Mouse (Mus musculus): Measurements from ENCODE around the gene Aff3. TPM values are rescaled to one million over a fixed set of nuclear protein-coding genes. Genes with fewer than 3 reads are reported as not detected.

Aff3 gene
- total and polyA plus RNA-seq, 2 experiments from 2014 or later: 1.1 to 1.9 TPM

DNA sequence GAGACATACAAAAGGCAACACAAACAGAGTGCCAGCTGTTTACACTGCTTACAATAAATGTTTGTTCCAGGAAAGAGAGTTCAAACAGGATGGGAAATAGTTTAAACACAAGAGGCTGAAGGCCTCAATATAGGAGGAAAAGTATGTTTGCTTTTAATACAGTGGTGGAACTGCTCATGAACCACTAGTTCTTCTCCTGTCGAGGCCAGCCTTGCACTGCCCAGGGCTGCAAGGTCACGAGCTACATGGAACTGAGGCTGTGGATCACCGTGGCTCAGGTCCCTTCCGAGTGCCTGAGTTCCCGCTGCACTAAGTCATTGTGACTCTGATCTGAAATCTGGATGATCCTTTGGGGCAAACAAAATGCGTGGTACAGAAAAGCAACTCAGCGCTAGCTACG lies 73.6 kb downstream of the Aff3 start:
- ATAC-seq (ENCODE audit: insufficient read depth, low read depth) (no peak), DNase-seq (ENCODE audit: low spot score) (no peak)
- 71% methylated on average over 8 of the region's 8 CpGs for WGBS
- Histone ChIP-seq H3K4me3 (ENCODE audit: low read depth, low read length) (no peak overlapping the region), H3K4me1 (ENCODE audit: control insufficient read depth, insufficient read depth) (no peaks in the 10 kb centered on the region), H3K4me2 (ENCODE audit: low read depth, low read length) (no peak overlapping the region), H3K9me3 (replicated peaks; ENCODE audit: control insufficient read depth, low read length) (no peaks in the 10 kb centered on the region), H3K9ac (replicated peaks; ENCODE audit: low read depth, low read length) (no peak overlapping the region), H3K36me3 (replicated peaks; ENCODE audit: control insufficient read depth, insufficient read depth, low read length) (no peaks in the 10 kb centered on the region), H3K27ac (ENCODE audit: low read depth) (no peak overlapping the region), H3K27me3 (ENCODE audit: control insufficient read depth, insufficient read depth, low read length) (no peaks in the 10 kb centered on the region)
- TF ChIP-seq CTCF (IDR thresholded peaks at IDR 0.05; ENCODE audit: low read depth) (no peak), EP300 (IDR thresholded peaks at IDR 0.05; ENCODE audit: low read depth) (no peak)

DNA sequence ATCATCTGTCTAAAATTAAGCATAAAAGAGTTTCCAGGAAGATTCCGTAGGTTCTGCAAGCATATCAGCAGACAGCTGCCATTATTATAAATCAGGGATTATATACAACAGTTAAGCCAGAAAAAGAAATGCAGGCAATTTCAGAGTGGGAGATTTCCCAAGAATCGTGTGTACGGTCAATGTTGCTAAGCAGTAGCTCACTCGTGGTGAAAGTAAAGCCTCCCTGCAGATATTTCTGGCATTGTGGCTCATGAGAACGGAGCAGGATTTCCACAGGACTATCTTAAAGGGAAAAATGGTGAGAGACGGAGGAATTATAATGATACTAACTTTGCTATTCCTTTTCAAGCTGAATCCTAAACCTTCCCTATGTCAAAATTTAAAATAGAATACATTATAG lies 76.0 kb downstream of the Aff3 start:
- WGBS: 54% methylated on average over 6 of the region's 6 CpGs
- H3K27me3 ChIP-seq (ENCODE audit: control insufficient read depth, insufficient read depth, low read length): no peaks in the 10 kb centered on the region
- H3K4me3 ChIP-seq (ENCODE audit: low read depth, low read length): no peak overlapping the region
- TF ChIP-seq CTCF (IDR thresholded peaks at IDR 0.05; ENCODE audit: low read depth): no peak
- no peak for TF ChIP-seq EP300 (IDR thresholded peaks at IDR 0.05; ENCODE audit: low read depth)
- ATAC-seq (ENCODE audit: insufficient read depth, low read depth) (no peak), DNase-seq (ENCODE audit: low spot score) (no peak)
- no peaks in the 10 kb centered on the region for H3K4me1 ChIP-seq (ENCODE audit: control insufficient read depth, insufficient read depth)
- H3K9me3 ChIP-seq (replicated peaks; ENCODE audit: control insufficient read depth, low read length): no peaks in the 10 kb centered on the region
- H3K36me3 ChIP-seq (replicated peaks; ENCODE audit: control insufficient read depth, insufficient read depth, low read length): no peaks in the 10 kb centered on the region
- H3K9ac ChIP-seq (replicated peaks; ENCODE audit: low read depth, low read length): no peak overlapping the region
- H3K4me2 ChIP-seq (ENCODE audit: low read depth, low read length): no peak overlapping the region
- no peak overlapping the region for H3K27ac ChIP-seq (ENCODE audit: low read depth)

DNA sequence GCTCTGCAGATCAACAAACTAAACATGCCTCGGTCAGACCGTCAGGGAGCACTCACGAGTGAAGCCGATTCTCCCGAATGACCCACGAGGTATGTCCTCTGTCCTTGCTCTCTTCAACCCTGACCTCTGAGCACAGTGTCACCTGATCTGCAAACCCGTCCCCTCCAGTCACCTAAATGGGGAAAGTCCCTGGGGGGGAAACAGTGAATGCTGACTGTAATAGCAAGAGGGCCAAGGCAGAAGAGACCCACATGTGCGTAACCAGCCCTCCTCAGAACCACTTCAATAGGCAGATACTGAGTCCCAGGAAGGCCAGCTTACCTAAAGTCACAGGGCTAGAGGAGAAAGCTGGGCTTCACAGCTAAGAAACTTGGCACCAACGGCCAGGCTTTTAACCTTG lies 82.4 kb downstream of the Aff3 start:
- no peak overlapping the region for H3K9ac ChIP-seq (replicated peaks; ENCODE audit: low read depth, low read length)
- no peak overlapping the region for H3K4me2 ChIP-seq (ENCODE audit: low read depth, low read length)
- no peaks in the 10 kb centered on the region for H3K9me3 ChIP-seq (replicated peaks; ENCODE audit: control insufficient read depth, low read length)
- 73% methylated on average over 9 of the region's 9 CpGs for WGBS
- H3K36me3 ChIP-seq (replicated peaks; ENCODE audit: control insufficient read depth, insufficient read depth, low read length): no peaks in the 10 kb centered on the region
- no peak for ATAC-seq (ENCODE audit: insufficient read depth, low read depth)
- TF ChIP-seq EP300 (IDR thresholded peaks at IDR 0.05; ENCODE audit: low read depth) (no peak), CTCF (IDR thresholded peaks at IDR 0.05; ENCODE audit: low read depth) (no peak)
- H3K4me3 ChIP-seq (ENCODE audit: low read depth, low read length): no peak overlapping the region
- no peaks in the 10 kb centered on the region for H3K27me3 ChIP-seq (ENCODE audit: control insufficient read depth, insufficient read depth, low read length)
- H3K4me1 ChIP-seq (ENCODE audit: control insufficient read depth, insufficient read depth): no peaks in the 10 kb centered on the region
- no peak overlapping the region for H3K27ac ChIP-seq (ENCODE audit: low read depth)
- DNase-seq (ENCODE audit: low spot score): no peak

DNA sequence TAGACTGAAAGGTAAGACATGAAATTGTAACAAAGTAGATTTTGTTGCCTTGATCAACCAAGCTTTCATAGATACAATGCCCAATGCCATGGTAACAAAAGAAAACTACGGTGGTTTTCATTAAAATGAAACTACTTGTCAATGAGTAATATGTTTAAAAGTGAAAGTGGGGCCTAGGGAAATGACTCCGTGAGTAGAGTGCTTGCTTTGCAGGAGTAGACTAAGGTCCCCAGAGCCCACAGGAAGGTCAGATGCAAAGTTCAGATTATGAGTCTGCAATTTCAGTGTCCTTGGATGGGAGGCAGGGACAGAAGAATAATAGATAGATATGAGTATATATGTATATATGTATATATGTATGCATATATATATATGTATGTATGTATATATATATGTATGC lies 84.2 kb downstream of the Aff3 start:
- Histone ChIP-seq H3K9me3 (replicated peaks; ENCODE audit: control insufficient read depth, low read length) (no peaks in the 10 kb centered on the region), H3K36me3 (replicated peaks; ENCODE audit: control insufficient read depth, insufficient read depth, low read length) (no peaks in the 10 kb centered on the region), H3K4me3 (ENCODE audit: low read depth, low read length) (no peak overlapping the region), H3K27ac (ENCODE audit: low read depth) (no peak overlapping the region), H3K27me3 (ENCODE audit: control insufficient read depth, insufficient read depth, low read length) (no peaks in the 10 kb centered on the region), H3K4me2 (ENCODE audit: low read depth, low read length) (no peak overlapping the region), H3K9ac (replicated peaks; ENCODE audit: low read depth, low read length) (no peak overlapping the region), H3K4me1 (ENCODE audit: control insufficient read depth, insufficient read depth) (no peaks in the 10 kb centered on the region)
- 83% methylated on average over 2 of the region's 2 CpGs for WGBS
- DNase-seq (ENCODE audit: low spot score) (no peak), ATAC-seq (ENCODE audit: insufficient read depth, low read depth) (no peak)
- TF ChIP-seq CTCF (IDR thresholded peaks at IDR 0.05; ENCODE audit: low read depth) (no peak), EP300 (IDR thresholded peaks at IDR 0.05; ENCODE audit: low read depth) (no peak)

DNA sequence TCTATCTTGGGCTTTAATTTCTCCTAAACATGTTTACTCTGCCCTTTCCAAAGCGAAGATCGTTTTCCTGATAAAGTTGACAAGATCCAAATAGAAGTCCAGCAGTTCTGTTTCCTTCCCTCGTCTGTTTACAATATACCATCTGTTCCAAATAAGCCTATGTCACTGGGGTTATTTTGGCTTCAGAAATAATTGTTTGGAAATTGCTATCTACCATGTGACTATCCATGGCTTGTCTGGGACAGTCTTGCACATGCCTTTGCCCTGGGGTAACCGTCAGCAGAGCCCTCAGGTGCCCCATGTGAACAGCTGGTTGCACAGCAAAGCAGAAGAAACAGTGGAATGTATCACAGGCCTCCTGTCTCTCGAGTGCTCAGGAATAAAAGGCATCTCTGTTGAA lies 86.4 kb downstream of the Aff3 start:
- DNase-seq (ENCODE audit: low spot score) (no peak), ATAC-seq (ENCODE audit: insufficient read depth, low read depth) (no peak)
- Histone ChIP-seq H3K4me3 (ENCODE audit: low read depth, low read length) (no peak overlapping the region), H3K36me3 (replicated peaks; ENCODE audit: control insufficient read depth, insufficient read depth, low read length) (no peaks in the 10 kb centered on the region), H3K9ac (replicated peaks; ENCODE audit: low read depth, low read length) (no peak overlapping the region), H3K4me1 (ENCODE audit: control insufficient read depth, insufficient read depth) (no peaks in the 10 kb centered on the region), H3K27me3 (ENCODE audit: control insufficient read depth, insufficient read depth, low read length) (no peaks in the 10 kb centered on the region), H3K9me3 (replicated peaks; ENCODE audit: control insufficient read depth, low read length) (no peaks in the 10 kb centered on the region), H3K27ac (ENCODE audit: low read depth) (no peak overlapping the region), H3K4me2 (ENCODE audit: low read depth, low read length) (no peak overlapping the region)
- no peak for TF ChIP-seq CTCF (IDR thresholded peaks at IDR 0.05; ENCODE audit: low read depth)
- no peak for TF ChIP-seq EP300 (IDR thresholded peaks at IDR 0.05; ENCODE audit: low read depth)
- WGBS: 56% methylated on average over 5 of the region's 5 CpGs

DNA sequence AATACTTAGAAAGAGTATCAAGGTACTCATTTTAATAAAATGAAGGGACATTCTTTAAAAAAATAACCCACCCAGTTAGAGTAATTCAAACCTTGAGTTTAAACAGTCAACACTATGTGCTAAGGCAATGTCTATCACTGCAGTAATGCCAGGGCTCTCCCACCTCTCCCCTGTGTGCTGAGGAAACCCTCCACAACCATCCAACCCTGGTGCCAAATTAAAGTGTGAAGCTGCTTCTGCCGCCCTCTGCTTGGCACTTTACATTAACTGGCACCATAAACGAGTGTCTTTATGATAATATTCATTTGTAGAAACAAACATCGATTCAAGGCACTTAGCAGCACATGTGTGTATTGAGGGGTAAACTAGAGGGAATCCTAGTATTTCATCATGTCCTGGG lies 97.0 kb downstream of the Aff3 start:
- Histone ChIP-seq H3K27me3 (ENCODE audit: control insufficient read depth, insufficient read depth, low read length) (no peaks in the 10 kb centered on the region), H3K4me3 (ENCODE audit: low read depth, low read length) (no peak overlapping the region), H3K36me3 (replicated peaks; ENCODE audit: control insufficient read depth, insufficient read depth, low read length) (no peaks in the 10 kb centered on the region), H3K4me2 (ENCODE audit: low read depth, low read length) (no peak overlapping the region), H3K9ac (replicated peaks; ENCODE audit: low read depth, low read length) (no peak overlapping the region), H3K4me1 (ENCODE audit: control insufficient read depth, insufficient read depth) (peaks cover 8% of the 10 kb centered on the region; the same call in 1 of the 2 replicates), H3K9me3 (replicated peaks; ENCODE audit: control insufficient read depth, low read length) (no peaks in the 10 kb centered on the region), H3K27ac (ENCODE audit: low read depth) (no peak overlapping the region)
- ATAC-seq (ENCODE audit: insufficient read depth, low read depth) (no peak), DNase-seq (ENCODE audit: low spot score) (no peak)
- WGBS: 53% methylated on average over 3 of the region's 3 CpGs
- TF ChIP-seq CTCF (IDR thresholded peaks at IDR 0.05; ENCODE audit: low read depth) (no peak), EP300 (IDR thresholded peaks at IDR 0.05; ENCODE audit: low read depth) (no peak)

All from heart, postnatal 0 days (tissue).